In genomic region chr5:44483426-44484106, GRCm38 (mm10) we compare ENCODE assay signal across 8 mouse cellular contexts.
A peak's percentile ranks its signal among the peaks of the same experiment; 100 is the strongest.
DNase-seq lines count a peak whose midpoint lies in the region; ATAC-seq lines count a peak whose summit lies in the region.

No protein-coding gene starts in this region.

- 69% methylated on average over 11 of the region's 11 CpGs for WGBS in neural tube, embryonic 12.5 days

- DNase-seq in lung, postnatal 10 days: peak; percentile 5
- no peak for DNase-seq in lung, postnatal 4 days
- DNase-seq in frontal cortex, postnatal 10 days (ENCODE audit: low spot score in 2 of 2): peak; percentile 20 to 25
- DNase-seq in layer of hippocampus, postnatal 10 days (ENCODE audit: low spot score in 2 of 2): peak; percentile 35 to 48
- no peak for DNase-seq in natural killer cell, adult 2 months (ENCODE audit: low spot score in 2 of 2)
- no peak for DNase-seq in thymus, postnatal 25 days
- DNase-seq in cerebellum, adult 11 months: no peak

- H3K27ac ChIP-seq in neural tube, embryonic 12.5 days: no peak overlapping the region

- H3K9ac ChIP-seq in neural tube, embryonic 12.5 days: no peak overlapping the region

- H3K4me3 ChIP-seq in neural tube, embryonic 12.5 days: no peak overlapping the region

- peak; percentile 86 for ATAC-seq in neural tube, embryonic 12.5 days (ENCODE audit: low FRiP score, low read depth)

- H3K36me3 ChIP-seq in neural tube, embryonic 12.5 days: no peaks in the 10 kb centered on the region

- H3K4me1 ChIP-seq in neural tube, embryonic 12.5 days: peaks cover 12% of the 10 kb centered on the region; the same call in 1 of the 2 replicates

- no peak overlapping the region for H3K4me2 ChIP-seq in neural tube, embryonic 12.5 days (replicated peaks)

- no peaks in the 10 kb centered on the region for H3K9me3 ChIP-seq in neural tube, embryonic 12.5 days

- no peaks in the 10 kb centered on the region for H3K27me3 ChIP-seq in neural tube, embryonic 12.5 days (replicated peaks)

Comparison
In these comparisons a context has a peak if more than half of its experiments do, and no peak if none do; other contexts are left out.
1. DNase-seq: peak in lung, postnatal 10 days (single experiment), frontal cortex, postnatal 10 days (2 of 2) and layer of hippocampus, postnatal 10 days (2 of 2); none in lung, postnatal 4 days (0 of 2), natural killer cell, adult 2 months (0 of 2), thymus, postnatal 25 days (single experiment) and cerebellum, adult 11 months (single experiment).